Mouse (Mus musculus) embryonic facial prominence, embryonic 14.5 days (tissue): ENCODE measurements around the gene Cntnap2. TPM values are rescaled to one million over a fixed set of nuclear protein-coding genes. Genes with fewer than 3 reads are reported as not detected.

ENCODE experiments used
- ATAC-seq: fragments of 200-750 bp; cut with Nextera tagmentation; 2 replicates; pipeline ENCODE4 v1.8.0; 2017; ENCODE audit warnings: low read depth, moderate number of reproducible peaks, moderate TSS enrichment
- DNase-seq: peaks from one replicate; pipeline ENCODE4 v3.0.0-alpha.2; 2015; ENCODE audit warnings: low spot score
- H3K27ac ChIP-seq: fragments of 300-500 bp; sonication (generic); replicated peaks from 2 replicates; pipeline ENCODE4 v1.5.1; 2014; ENCODE audit warnings: low read depth, mild to moderate bottlenecking, low read length, moderate library complexity
- H3K27me3 ChIP-seq: fragments of 300-500 bp; sonication (generic); replicated peaks from 2 replicates; pipeline ENCODE4 v1.6.1; 2014; ENCODE audit warnings: low read length; ENCODE audit not compliant: control insufficient read depth, insufficient read depth
- H3K36me3 ChIP-seq: fragments of 300-500 bp; sonication (generic); 2 replicates; pipeline ENCODE4 v1.6.1; 2014; ENCODE audit warnings: low read length, mixed read lengths; ENCODE audit not compliant: control insufficient read depth, insufficient read depth
- H3K4me1 ChIP-seq: fragments of 300-500 bp; sonication (generic); 2 replicates; pipeline ENCODE4 v1.6.1; 2014; ENCODE audit warnings: antibody characterized with exemption, low read length; ENCODE audit not compliant: control insufficient read depth, insufficient read depth
- H3K4me2 ChIP-seq: fragments of 300-500 bp; sonication (generic); 2 replicates; pipeline ENCODE4 v1.6.1; 2014; ENCODE audit warnings: low read depth, mild to moderate bottlenecking, low read length, moderate library complexity, mixed read lengths
- H3K4me3 ChIP-seq: fragments of 300-500 bp; sonication (generic); 2 replicates; pipeline ENCODE4 v1.5.1; 2014; ENCODE audit warnings: low read depth, mild to moderate bottlenecking, low read length
- H3K9ac ChIP-seq: fragments of 300-500 bp; sonication (generic); 2 replicates; pipeline ENCODE4 v1.6.1; 2014; ENCODE audit warnings: low read depth, mild to moderate bottlenecking, low read length, moderate library complexity, mixed read lengths
- H3K9me3 ChIP-seq: fragments of 300-500 bp; sonication (generic); 2 replicates; pipeline ENCODE4 v1.6.1; 2016; ENCODE audit warnings: low read length; ENCODE audit not compliant: control insufficient read depth
- WGBS: fragments of 180-500 bp; shearing (Covaris S2); extraction: QIAGEN DNeasy Blood & Tissue Kit; methylation state at CpG from one replicate; pipeline ENCODE4 v1.1.7; 2014; 5-methylcytosine and 5-hydroxymethylcytosine counted together
- polyA plus RNA-seq: library from polyadenylated mRNA; unstranded; fragments of >200 nt; fragmentation: Nextera tagmentation; extraction: Ambion mirVana; gene quantifications from 2 replicates; pipeline ENCODE4 v1.2.1, GENCODE M21; 2014

The Cntnap2 gene
- polyA plus RNA-seq, 1 experiment from 2014 or later = 2.3 TPM

- no peak overlapping the region for H3K4me3 ChIP-seq
- H3K4me1 ChIP-seq = no peaks in the 10 kb centered on the region
- WGBS = 93% methylated on average over 2 of the region's 2 CpGs
- no peaks in the 10 kb centered on the region for H3K27me3 ChIP-seq
- ATAC-seq = no peak
- H3K9ac ChIP-seq = no peak overlapping the region
- no peaks in the 10 kb centered on the region for H3K36me3 ChIP-seq
- H3K9me3 ChIP-seq = no peaks in the 10 kb centered on the region
- no peak overlapping the region for H3K27ac ChIP-seq
- no peak overlapping the region for H3K4me2 ChIP-seq
- no peak for DNase-seq
Measured at GRCm38 (mm10) chr6:47334377-47334776, 2275.2 kb downstream of the Cntnap2 start.

GRCm38 (mm10) chr6:47337300-47337699 lies 2278.1 kb downstream of the Cntnap2 start:
- no peaks in the 10 kb centered on the region for H3K27me3 ChIP-seq
- H3K36me3 ChIP-seq = no peaks in the 10 kb centered on the region
- WGBS = 80% methylated on average over 4 of the region's 4 CpGs
- ATAC-seq (no peak), DNase-seq (no peak)
- no peaks in the 10 kb centered on the region for H3K9me3 ChIP-seq
- no peak overlapping the region for H3K27ac ChIP-seq
- H3K9ac ChIP-seq = no peak overlapping the region
- no peaks in the 10 kb centered on the region for H3K4me1 ChIP-seq
- no peak overlapping the region for H3K4me3 ChIP-seq
- no peak overlapping the region for H3K4me2 ChIP-seq

- no peak overlapping the region for H3K9ac ChIP-seq
- no peak overlapping the region for H3K27ac ChIP-seq
- H3K4me2 ChIP-seq = no peak overlapping the region
- no peak for ATAC-seq
- H3K36me3 ChIP-seq = no peaks in the 10 kb centered on the region
- H3K27me3 ChIP-seq = no peaks in the 10 kb centered on the region
- WGBS = 69% methylated on average over 5 of the region's 6 CpGs
- no peaks in the 10 kb centered on the region for H3K9me3 ChIP-seq
- DNase-seq = no peak
- H3K4me3 ChIP-seq = no peak overlapping the region
- no peaks in the 10 kb centered on the region for H3K4me1 ChIP-seq
Measured at GRCm38 (mm10) chr6:47338113-47338512, 2279.0 kb downstream of the Cntnap2 start.

- 75% methylated on average over 4 of the region's 4 CpGs for WGBS
- no peak overlapping the region for H3K27ac ChIP-seq
- no peak overlapping the region for H3K4me2 ChIP-seq
- H3K4me1 ChIP-seq = 0 out of 2 replicates have a peak, but pooled peaks cover 4% of the 10 kb centered on the region
- no peaks in the 10 kb centered on the region for H3K36me3 ChIP-seq
- H3K9me3 ChIP-seq = no peaks in the 10 kb centered on the region
- no peak overlapping the region for H3K4me3 ChIP-seq
- DNase-seq (no peak), ATAC-seq (no peak)
- H3K9ac ChIP-seq = no peak overlapping the region
- H3K27me3 ChIP-seq = no peaks in the 10 kb centered on the region
Measured at GRCm38 (mm10) chr6:47340813-47341502, 2281.8 kb downstream of the Cntnap2 start.

- DNase-seq = no peak
- no peak overlapping the region for H3K4me3 ChIP-seq
- H3K9me3 ChIP-seq = no peaks in the 10 kb centered on the region
- no peak overlapping the region for H3K4me2 ChIP-seq
- H3K9ac ChIP-seq = no peak overlapping the region
- ATAC-seq = no peak
- no peak overlapping the region for H3K27ac ChIP-seq
- no peaks in the 10 kb centered on the region for H3K36me3 ChIP-seq
- WGBS = 71% methylated on average over 6 of the region's 6 CpGs
- H3K4me1 ChIP-seq = 0 out of 2 replicates have a peak, but pooled peaks cover 4% of the 10 kb centered on the region
- no peaks in the 10 kb centered on the region for H3K27me3 ChIP-seq
Measured at GRCm38 (mm10) chr6:47341503-47341884, 2282.3 kb downstream of the Cntnap2 start.

- Histone ChIP-seq H3K4me2 (no peak overlapping the region), H3K4me1 (0 out of 2 replicates have a peak, but pooled peaks cover 4% of the 10 kb centered on the region), H3K27me3 (no peaks in the 10 kb centered on the region), H3K4me3 (no peak overlapping the region), H3K9me3 (no peaks in the 10 kb centered on the region), H3K36me3 (no peaks in the 10 kb centered on the region), H3K27ac (no peak overlapping the region), H3K9ac (no peak overlapping the region)
- no peak for ATAC-seq
- DNase-seq = no peak
- 59% methylated on average over 1 of the region's 1 CpGs for WGBS
Measured at GRCm38 (mm10) chr6:47343245-47343644, 2284.1 kb downstream of the Cntnap2 start.

- DNase-seq (no peak), ATAC-seq (no peak)
- no peaks in the 10 kb centered on the region for H3K27me3 ChIP-seq
- no peak overlapping the region for H3K4me2 ChIP-seq
- no peaks in the 10 kb centered on the region for H3K36me3 ChIP-seq
- H3K9me3 ChIP-seq = no peaks in the 10 kb centered on the region
- WGBS = 68% methylated on average over 3 of the region's 3 CpGs
- no peak overlapping the region for H3K27ac ChIP-seq
- no peak overlapping the region for H3K4me3 ChIP-seq
- 0 out of 2 replicates have a peak, but pooled peaks cover 4% of the 10 kb centered on the region for H3K4me1 ChIP-seq
- H3K9ac ChIP-seq = no peak overlapping the region
Measured at GRCm38 (mm10) chr6:47344696-47345095, 2285.5 kb downstream of the Cntnap2 start.

GRCm38 (mm10) chr6:47350100-47350690 lies 2291.0 kb downstream of the Cntnap2 start:
- 77% methylated on average over 8 of the region's 8 CpGs for WGBS
- ATAC-seq = no peak

More at GRCm38 (mm10) chr6:47350100-47350690, 2291.0 kb downstream of the Cntnap2 start:
- Histone ChIP-seq H3K4me2 (no peak overlapping the region), H3K27me3 (no peaks in the 10 kb centered on the region), H3K9me3 (no peaks in the 10 kb centered on the region), H3K9ac (no peak overlapping the region), H3K4me3 (no peak overlapping the region), H3K27ac (no peak overlapping the region), H3K36me3 (no peaks in the 10 kb centered on the region), H3K4me1 (0 out of 2 replicates have a peak, but pooled peaks cover 2% of the 10 kb centered on the region)
- no peak for DNase-seq
